Mouse (Mus musculus): ENCODE results near the gene Slc9a5.

- no peak for TF ChIP-seq CTCF (IDR thresholded peaks at IDR 0.05; ENCODE audit: control insufficient read depth, insufficient read depth, insufficient replicate concordance, low read depth, low read length)
- TF ChIP-seq POLR2A (IDR thresholded peaks at IDR 0.05; ENCODE audit: control insufficient read depth, low read depth, low read length): no peak
Observed at GRCm38 (mm10) chr8:105299962-105300361, 48.7 kb upstream of the Slc9a5 start.
